Mouse (Mus musculus) kidney, adult 8-10 months (tissue): Measurements from ENCODE around the gene Tecpr1.
A peak's percentile ranks its signal among the peaks of the same experiment; 100 is the strongest.

ENCODE experiments used
- DNase-seq, 2 experiments: peaks; one replicate each; pipeline ENCODE4 v3.0.0; 2022

Tecpr1 gene

DNA sequence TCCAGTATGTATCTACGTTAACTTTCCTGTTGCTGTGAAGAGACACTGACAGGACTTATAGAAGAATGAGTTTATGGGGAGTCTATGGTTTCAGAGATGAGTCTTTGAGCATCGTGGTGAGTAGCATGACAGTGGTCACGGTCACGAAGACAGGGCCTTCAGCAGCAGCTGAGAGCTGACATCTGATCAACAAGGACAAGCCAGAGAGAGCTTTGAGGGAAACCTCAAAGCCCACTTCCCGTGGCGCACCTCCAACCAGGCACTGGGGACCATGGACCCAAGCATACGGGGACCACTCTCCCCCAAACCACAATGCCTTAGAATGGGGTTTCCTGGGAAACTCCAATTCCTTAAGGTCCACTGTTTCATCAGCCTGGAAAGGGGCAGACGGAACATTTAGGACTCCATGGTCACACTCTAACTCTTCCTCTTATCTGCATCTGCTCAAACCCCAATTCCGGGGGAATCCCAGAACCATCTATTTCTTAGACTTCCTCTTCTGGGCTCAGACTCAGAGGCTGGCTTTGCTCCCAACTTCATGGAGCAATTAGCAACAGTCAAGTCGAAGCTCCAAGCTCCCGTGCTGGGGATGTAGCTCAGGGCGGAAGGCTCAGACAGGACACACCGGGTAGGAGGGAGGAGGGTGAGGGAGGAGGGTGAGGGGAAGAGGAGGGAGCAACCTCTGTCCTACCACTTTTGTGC, 28.6 kb upstream of the Tecpr1 start:
- DNase-seq, result no peak

DNA sequence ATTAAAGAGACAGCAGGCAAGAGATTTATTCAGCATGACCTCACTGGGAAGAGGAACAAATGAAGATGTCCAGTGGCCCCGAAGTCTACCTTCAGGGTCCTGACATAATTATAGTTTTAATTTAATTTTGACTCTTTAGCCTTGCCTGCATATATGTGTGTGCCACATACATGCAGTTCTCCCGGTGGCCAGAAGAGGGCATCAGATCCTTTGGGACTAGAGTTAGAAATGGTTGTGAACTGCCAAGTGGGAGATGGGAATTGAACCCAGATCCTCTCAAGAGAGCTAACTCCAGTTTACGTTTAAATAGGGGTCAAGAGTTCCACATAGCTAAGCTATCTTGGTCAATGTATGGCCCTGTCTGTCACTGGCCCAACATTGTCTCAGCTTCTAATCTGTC, 26.5 kb upstream of the Tecpr1 start:
- no peak for DNase-seq

GRCm38 (mm10) chr5:144247906-144248585, 24.6 kb upstream of the Tecpr1 start:
- no peak for DNase-seq

- no peak for DNase-seq
Measured at GRCm38 (mm10) chr5:144247307-144247706, 23.9 kb upstream of the Tecpr1 start.

DNA sequence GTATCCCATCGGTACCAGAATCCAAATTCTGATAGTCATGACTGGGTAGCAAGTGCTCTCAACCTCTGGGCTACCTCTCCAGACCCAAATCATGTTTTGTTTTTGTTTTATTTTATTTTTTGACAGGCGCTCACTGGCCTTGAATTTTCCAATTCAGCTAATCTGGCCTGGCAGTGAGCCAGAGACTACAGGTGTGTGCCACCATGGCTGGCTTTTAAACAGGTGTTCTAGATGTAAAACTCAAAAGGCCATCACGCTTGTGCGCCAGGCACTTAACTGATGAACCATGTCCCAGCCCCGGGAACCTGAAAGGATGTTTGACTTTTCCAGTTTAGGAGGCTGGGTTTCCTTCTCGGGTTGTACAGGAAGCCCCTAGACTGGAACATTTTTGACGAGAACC, 23.3 kb upstream of the Tecpr1 start:
- DNase-seq, result no peak

GRCm38 (mm10) chr5:144245592-144245991, 22.2 kb upstream of the Tecpr1 start:
- no peak for DNase-seq

DNA sequence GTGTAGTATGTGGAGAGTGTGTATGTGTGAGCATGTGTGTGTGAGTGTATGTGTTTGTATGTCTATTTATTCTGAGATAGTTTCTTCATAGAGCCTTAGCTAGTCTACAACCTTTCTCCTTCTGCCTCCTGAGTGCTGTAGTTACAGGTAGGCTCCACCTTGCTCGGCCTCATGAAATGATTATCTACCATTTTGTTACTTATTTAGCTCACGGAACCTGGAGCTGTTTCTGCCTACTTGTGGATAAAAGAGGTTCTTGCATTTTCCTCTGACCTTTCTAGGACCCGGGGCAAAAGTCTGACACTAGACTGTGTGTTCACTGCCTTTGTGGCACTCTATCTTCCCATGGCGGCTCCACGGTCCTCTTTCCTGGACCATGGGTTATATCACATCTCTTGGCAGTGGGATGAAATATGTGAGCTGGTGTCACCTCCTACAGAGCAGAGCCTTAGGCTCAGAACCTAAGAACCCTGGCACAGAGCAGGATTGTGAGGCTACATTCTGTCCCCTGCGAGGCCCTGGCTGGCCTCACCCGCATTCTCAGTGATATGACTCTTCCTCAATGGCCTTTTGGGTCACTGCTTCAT, 20.6 kb upstream of the Tecpr1 start, which contains the start of gene Bri3:
TSS of gene Bri3 (plus strand) at position 537 of the 587 bp plus-strand sequence.
- DNase-seq, result no peak

- DNase-seq, result no peak
Measured at GRCm38 (mm10) chr5:144238969-144239368, 15.6 kb upstream of the Tecpr1 start.

GRCm38 (mm10) chr5:144234714-144235113, 11.3 kb upstream of the Tecpr1 start:
- DNase-seq, result no peak

DNA sequence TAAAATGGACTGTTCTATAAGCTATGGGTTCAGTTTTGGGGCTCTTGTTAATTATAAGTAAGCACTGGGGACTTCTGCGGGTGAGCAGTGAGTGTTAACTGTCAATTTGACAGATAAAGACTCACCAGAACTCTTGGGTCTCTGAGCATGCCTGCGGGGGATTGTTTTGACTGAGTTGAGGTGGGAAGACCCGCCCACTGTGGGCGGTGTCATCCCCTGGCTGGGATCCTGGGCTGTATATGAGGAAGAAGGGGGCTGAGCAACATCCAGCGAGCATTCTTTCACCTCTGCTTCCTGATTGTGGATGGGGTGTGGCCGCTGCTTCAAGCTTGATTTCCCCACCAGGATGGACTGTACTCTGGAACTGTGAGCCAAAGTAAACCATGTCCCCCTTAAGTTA, 10.8 kb upstream of the Tecpr1 start:
- no peak for DNase-seq

- no peak for DNase-seq
Measured at GRCm38 (mm10) chr5:144232531-144232930, 9.1 kb upstream of the Tecpr1 start.

DNA sequence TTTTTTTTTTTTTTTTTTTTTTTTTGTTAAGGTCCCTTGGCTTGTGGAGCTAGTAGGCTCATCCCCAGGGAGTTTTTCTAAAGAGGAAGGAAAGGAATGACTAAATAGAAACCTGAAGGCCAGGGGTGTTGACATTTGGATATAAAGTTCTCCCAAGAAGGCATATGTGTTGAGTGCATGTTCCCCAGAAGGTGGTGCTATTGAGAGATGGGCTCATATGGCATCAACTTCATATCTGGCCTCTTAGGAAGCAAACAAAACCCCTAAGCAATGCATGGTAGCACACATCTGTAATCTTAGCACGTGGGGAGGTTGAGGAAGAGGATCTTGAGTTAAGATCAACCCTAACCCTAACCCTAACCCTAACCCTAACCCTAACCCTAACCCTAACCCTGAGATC, 8.0 kb upstream of the Tecpr1 start:
- no peak for DNase-seq

DNA sequence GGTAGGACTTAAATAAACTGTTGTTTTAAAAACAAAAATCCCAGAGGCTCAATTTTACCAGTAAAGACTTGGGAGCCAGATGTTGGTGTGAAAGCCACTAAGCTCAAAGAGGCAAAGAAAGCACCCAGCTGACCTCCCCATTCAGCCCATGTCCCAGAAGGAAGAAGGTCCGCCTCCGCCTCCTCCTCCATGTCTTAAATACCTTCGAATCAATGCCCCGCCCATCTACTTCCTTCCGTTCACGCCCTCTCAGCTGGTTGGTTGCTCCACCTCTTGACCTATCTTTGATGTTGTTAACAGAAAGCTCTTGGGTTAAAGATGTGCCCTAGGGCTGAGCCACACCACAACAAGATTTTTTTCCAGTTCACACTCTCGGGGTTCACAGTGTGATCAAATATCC, 6.8 kb upstream of the Tecpr1 start:
- DNase-seq, result no peak

GRCm38 (mm10) chr5:144226220-144226619, 2.8 kb upstream of the Tecpr1 start:
- no peak for DNase-seq

DNA sequence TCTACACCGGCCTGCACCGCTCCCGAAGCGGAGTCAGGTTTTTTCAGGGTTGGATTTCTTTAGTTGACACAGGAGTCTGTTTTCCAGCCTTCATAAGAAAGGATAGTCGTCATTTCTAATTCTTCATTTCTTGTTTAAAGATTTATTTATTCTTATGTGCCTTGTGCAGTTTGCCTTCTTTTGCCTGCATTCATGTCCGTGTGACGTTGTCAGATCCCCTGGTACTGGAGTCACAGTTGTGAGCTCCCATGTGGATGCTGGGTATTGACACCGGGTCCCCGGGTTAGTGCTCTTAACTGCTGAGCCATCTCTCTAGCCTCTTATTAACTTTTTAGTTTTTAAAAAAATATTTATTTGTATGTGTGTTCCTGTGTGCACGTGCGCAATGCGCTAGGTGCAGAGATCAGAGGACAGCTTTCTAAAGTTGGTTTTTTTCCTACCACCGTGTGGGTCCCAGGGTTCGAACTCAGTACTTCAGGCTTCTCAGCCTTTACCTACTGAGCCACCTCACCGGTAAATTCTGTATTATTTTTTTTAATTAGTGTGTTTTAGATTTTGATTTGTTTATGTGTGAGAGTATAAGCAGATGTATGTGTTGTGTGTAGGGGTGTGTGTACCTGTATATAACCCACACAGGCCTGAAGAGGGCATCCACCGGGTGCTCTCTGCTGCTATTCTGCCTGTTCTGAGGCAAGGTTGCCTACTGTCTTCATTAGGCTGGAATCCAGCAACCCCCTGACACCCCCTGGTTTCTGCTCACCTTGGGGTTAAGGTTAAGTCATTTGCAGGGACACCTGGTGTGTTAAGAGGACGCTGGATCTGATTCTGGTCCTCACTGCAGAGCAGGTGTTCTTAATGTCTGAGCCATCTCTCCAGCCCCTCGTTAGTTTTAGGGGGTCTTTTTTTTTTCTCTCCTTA, 743 bp upstream of the Tecpr1 start:
- no peak for DNase-seq

- DNase-seq, result peak; percentile 48 to 50
Measured at GRCm38 (mm10) chr5:144222811-144223502, 458 bp downstream of the Tecpr1 start.

GRCm38 (mm10) chr5:144221305-144221704, 2.1 kb downstream of the Tecpr1 start:
- peak in 1 of 2 experiments; percentile 39 for DNase-seq

GRCm38 (mm10) chr5:144219936-144220335, 3.5 kb downstream of the Tecpr1 start:
- DNase-seq, result no peak

GRCm38 (mm10) chr5:144219306-144219705, 4.1 kb downstream of the Tecpr1 start:
- peak; percentile 33 to 39 for DNase-seq

GRCm38 (mm10) chr5:144218061-144218460, 5.4 kb downstream of the Tecpr1 start:
- DNase-seq, result no peak

GRCm38 (mm10) chr5:144215992-144216391, 7.4 kb downstream of the Tecpr1 start:
- DNase-seq, result no peak

- DNase-seq, result peak in 1 of 2 experiments; percentile 61
Measured at GRCm38 (mm10) chr5:144214453-144214852, 9.0 kb downstream of the Tecpr1 start.
